7 mouse cellular contexts compared by ENCODE assay signal in genomic region chr7:27232781-27233281, GRCm38 (mm10). TPM values are rescaled to one million over a fixed set of nuclear protein-coding genes. Genes with fewer than 3 reads are reported as not detected.
DNase-seq lines count a peak whose midpoint lies in the region; ATAC-seq lines count a peak whose summit lies in the region.

Gene Coq8b (plus strand): TSS chr7:27233023.

- no peaks in the 10 kb centered on the region; the same call in 1 of the 2 replicates for H3K36me3 ChIP-seq in embryonic facial prominence, embryonic 11.5 days (replicated peaks; ENCODE audit: control insufficient read depth, insufficient read depth, low read depth, low read length)
- peaks cover 6% of the 10 kb centered on the region for H3K36me3 ChIP-seq in limb, embryonic 10.5 days
- peaks cover 5% of the 10 kb centered on the region for H3K36me3 ChIP-seq in midbrain, embryonic 13.5 days

- no peaks in the 10 kb centered on the region for H3K27me3 ChIP-seq in embryonic facial prominence, embryonic 11.5 days (ENCODE audit: control insufficient read depth, insufficient read depth, low read length)
- no peaks in the 10 kb centered on the region for H3K27me3 ChIP-seq in limb, embryonic 10.5 days (ENCODE audit: low read depth, poor library complexity, severe bottlenecking)
- H3K27me3 ChIP-seq in midbrain, embryonic 13.5 days, result no peaks in the 10 kb centered on the region

- H3K4me1 ChIP-seq in embryonic facial prominence, embryonic 11.5 days (ENCODE audit: control insufficient read depth, insufficient read depth, low read length), result peaks cover 3% of the 10 kb centered on the region
- H3K4me1 ChIP-seq in limb, embryonic 10.5 days, result peaks cover 13% of the 10 kb centered on the region
- peaks cover 21% of the 10 kb centered on the region for H3K4me1 ChIP-seq in midbrain, embryonic 13.5 days (replicated peaks)

- peak within 1 kb of the TSS; percentile 48 for H3K4me3 ChIP-seq in embryonic facial prominence, embryonic 11.5 days (ENCODE audit: low read depth, low read length)
- peak within 1 kb of the TSS; percentile 61 for H3K4me3 ChIP-seq in limb, embryonic 10.5 days
- peak within 1 kb of the TSS; percentile 61 for H3K4me3 ChIP-seq in midbrain, embryonic 13.5 days (replicated peaks)

- H3K27ac ChIP-seq in embryonic facial prominence, embryonic 11.5 days (replicated peaks; ENCODE audit: low read depth, low read length), result peak within 1 kb of the TSS; percentile 56; the same call in 1 of the 2 replicates
- H3K27ac ChIP-seq in limb, embryonic 10.5 days, result peak within 1 kb of the TSS; percentile 85
- H3K27ac ChIP-seq in midbrain, embryonic 13.5 days, result peak within 1 kb of the TSS; percentile 85

- H3K4me2 ChIP-seq in embryonic facial prominence, embryonic 11.5 days (ENCODE audit: low read depth, low read length), result peak within 1 kb of the TSS; percentile 67
- peak within 1 kb of the TSS; percentile 78 for H3K4me2 ChIP-seq in midbrain, embryonic 13.5 days (replicated peaks)

- DNase-seq in adrenal gland, postnatal 14 days, result peak; percentile 97
- peak; percentile 98 for DNase-seq in embryonic facial prominence, embryonic 11.5 days (ENCODE audit: low spot score)
- DNase-seq in kidney, adult 11 months, result peak; percentile 96
- DNase-seq in limb, embryonic 10.5 days (ENCODE audit: low spot score), result peak; percentile 95
- DNase-seq in spleen, adult 12 weeks (ENCODE audit: low spot score), result peak; percentile 87

- H3K9me3 ChIP-seq in embryonic facial prominence, embryonic 11.5 days (replicated peaks; ENCODE audit: control insufficient read depth, low read length), result no peaks in the 10 kb centered on the region
- H3K9me3 ChIP-seq in limb, embryonic 10.5 days (replicated peaks), result no peaks in the 10 kb centered on the region
- H3K9me3 ChIP-seq in midbrain, embryonic 13.5 days, result no peaks in the 10 kb centered on the region

- peak; percentile 89 for ATAC-seq in embryonic facial prominence, embryonic 11.5 days (replicated peaks; ENCODE audit: insufficient number of reproducible peaks, low FRiP score, low TSS enrichment, low read depth)
- ATAC-seq in granulocyte monocyte progenitor cell, adult 5-6 weeks (replicated peaks; ENCODE audit: poor library complexity, severe bottlenecking), result peak; percentile 81
- ATAC-seq in midbrain, embryonic 13.5 days, result peak; percentile 94

- peak within 1 kb of the TSS; percentile 62 for H3K9ac ChIP-seq in embryonic facial prominence, embryonic 11.5 days (replicated peaks; ENCODE audit: low read length)
- H3K9ac ChIP-seq in midbrain, embryonic 13.5 days (replicated peaks), result peak within 1 kb of the TSS; percentile 67

- WGBS in embryonic facial prominence, embryonic 11.5 days, result 1% methylated on average over 25 of the region's 25 CpGs
- WGBS in limb, embryonic 10.5 days, result under 1% methylated on average over 25 of the region's 25 CpGs
- WGBS in midbrain, embryonic 13.5 days, result under 1% methylated on average over 25 of the region's 25 CpGs

RNA-seq across cellular contexts. Expression of gene Coq8b, which starts in this region (rescaled TPM):
- 44.2 and 44.8 TPM in 2 replicates for total RNA-seq in adrenal gland, postnatal 14 days (2021)
- polyA plus RNA-seq in embryonic facial prominence, embryonic 11.5 days (2014; fragmentation: Nextera tagmentation; extraction: Ambion mirVana), result 14.4 and 14.9 TPM in 2 replicates
- 13.3 and 15.9 TPM in 2 replicates for total RNA-seq in granulocyte monocyte progenitor cell, adult 5-6 weeks (2014; fragmentation: Nextera tagmentation)
- 9.5 and 10.0 TPM in 2 replicates for total RNA-seq in granulocyte monocyte progenitor cell, adult 5-6 weeks (2017)
- 16.3 and 16.4 TPM in 2 replicates for polyA plus RNA-seq in limb, embryonic 10.5 days (2016; fragmentation: Nextera tagmentation; extraction: Ambion mirVana)
- polyA plus RNA-seq in midbrain, embryonic 13.5 days (2015; fragmentation: Nextera tagmentation; extraction: Ambion mirVana), result 25.3 and 25.5 TPM in 2 replicates

Comparison
In these comparisons a context has a peak if more than half of its experiments do, and no peak if none do; other contexts are left out.
1. Peak in every context shown above with its lines: DNase-seq, ATAC-seq, H3K4me3 ChIP-seq and H3K27ac ChIP-seq.